Mouse (Mus musculus) cortical plate, adult 2 months (tissue): ENCODE results near the gene Fsd1.

ENCODE experiments used
- CTCF ChIP-seq: fragments of 200-500 bp; IDR thresholded peaks from 2 replicates; pipeline ENCODE4 v1.5.1; 2011; ENCODE audit warnings: mild to moderate bottlenecking, control low read depth, low read length; ENCODE audit not compliant: insufficient read depth; ENCODE audit errors: extremely low read depth
- POLR2A ChIP-seq: fragments of 200-500 bp; IDR thresholded peaks from 2 replicates; pipeline ENCODE4 v1.6.1; 2011; ENCODE audit warnings: mild to moderate bottlenecking, low read length, control low read depth; ENCODE audit not compliant: insufficient read depth; ENCODE audit errors: extremely low read depth

DNA sequence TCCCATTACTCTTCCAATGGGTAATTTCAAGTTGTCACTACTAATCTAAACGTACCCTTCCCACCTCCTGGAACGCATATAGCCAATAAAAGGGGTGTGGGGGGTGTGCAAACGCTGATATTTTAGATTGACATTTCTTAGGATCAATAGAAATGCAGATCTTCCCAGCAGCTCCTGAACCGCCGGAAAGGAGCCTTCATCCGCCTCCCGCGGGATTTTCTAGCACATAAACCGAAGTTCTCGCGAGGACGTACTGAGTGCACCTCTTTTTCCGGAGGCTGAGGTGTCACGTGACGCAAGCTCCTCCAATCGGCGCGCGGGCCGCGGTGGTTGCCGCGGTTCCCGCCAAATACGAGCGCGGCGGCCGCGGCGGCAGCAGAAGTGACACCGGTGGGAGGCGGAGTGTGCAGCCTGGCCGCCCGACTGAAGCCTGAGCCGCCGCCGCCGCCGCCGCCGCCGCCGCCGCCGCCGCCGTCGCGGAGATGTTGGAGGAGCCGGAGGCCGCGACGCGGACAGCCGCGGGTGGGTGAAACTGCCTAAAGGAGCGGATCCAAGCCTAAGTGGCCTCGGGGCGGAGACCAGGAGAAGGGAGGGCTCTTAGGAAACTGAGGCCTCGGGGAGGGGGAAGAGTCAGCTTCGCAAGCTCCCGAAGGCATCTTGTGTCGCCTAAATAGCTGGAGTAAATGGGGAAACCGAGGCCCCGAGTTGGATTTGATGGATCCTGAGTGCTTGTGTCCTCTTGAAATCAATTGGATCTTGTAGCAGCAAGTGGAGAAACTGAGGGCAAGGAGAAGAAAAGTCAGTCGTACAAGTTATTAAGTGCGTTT, 53.9 kb downstream of the Fsd1 start, which contains the start of gene Chaf1a:
- no peak for TF ChIP-seq POLR2A
- TF ChIP-seq CTCF, result no peak
